Mouse (Mus musculus): ENCODE results near the gene Mgat4e. TPM values are rescaled to one million over a fixed set of nuclear protein-coding genes. Genes with fewer than 3 reads are reported as not detected.
A peak's percentile ranks its signal among the peaks of the same experiment; 100 is the strongest.

Mgat4e gene
- total RNA-seq, 2 experiments from 2014 or later: not detected

DNA sequence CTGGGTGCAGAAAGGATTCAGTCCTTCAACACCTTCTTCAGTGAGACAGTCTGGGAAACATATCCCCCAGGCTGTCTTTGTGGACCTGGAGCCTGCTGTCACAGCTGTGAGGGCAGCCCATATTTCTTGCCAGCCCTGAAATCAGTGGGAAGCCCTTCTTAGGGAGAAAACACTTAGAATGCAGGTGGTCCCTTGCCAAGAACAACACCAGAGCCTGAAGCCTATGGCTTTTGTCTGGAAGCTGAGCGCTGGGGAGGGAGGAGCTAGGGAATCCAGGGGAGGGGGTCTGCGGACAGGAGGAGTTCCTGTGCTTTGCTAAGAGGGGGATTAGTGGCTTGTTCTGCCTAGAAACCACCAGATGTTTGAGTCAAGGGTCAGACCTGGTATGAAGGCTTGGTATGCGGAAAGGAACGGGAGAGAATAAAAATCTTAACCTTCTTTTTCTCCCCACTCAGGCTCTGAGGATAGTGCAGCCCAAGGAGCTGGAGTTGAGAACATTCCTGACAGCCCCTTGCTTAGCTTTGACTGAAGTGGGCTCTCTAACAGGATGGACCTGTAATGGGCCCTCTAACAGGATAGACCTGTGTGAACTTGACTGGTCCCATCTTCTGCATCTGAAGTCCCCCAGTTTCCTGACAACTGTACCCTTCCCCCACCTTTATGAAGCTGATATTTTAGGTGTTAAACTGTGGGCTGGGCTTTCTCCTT is 32.8 kb downstream of the Mgat4e start:
- no peak for DNase-seq
- intact Hi-C loops (cut with DNase I): loop anchor here (2.0 to 5.0 kb wide), 2 partner anchors 76 to 90 kb away; no protein-coding TSS in a partner anchor

DNA sequence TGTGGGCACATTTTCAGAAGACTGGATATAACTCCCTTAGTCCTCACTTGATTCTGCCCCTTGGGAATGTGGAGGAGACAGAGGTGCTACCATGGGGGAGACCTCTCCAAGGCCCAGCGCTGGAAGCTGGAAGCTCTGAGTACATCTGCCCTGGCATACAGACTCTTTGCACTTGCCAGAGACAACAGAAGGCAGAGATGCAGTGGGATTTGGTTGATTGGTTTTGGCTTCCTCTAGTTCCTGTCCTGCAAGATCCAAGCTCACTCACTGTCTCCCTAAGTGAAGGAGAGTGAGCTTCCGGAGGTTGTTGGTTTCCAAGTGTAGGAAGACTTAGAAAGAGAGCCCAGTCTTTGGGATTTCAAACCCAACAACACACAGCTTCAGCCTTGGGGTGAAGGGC is 33.6 kb downstream of the Mgat4e start:
- intact Hi-C loops (cut with DNase I): loop anchor here (2.0 to 5.0 kb wide), 2 partner anchors 76 to 91 kb away; no protein-coding TSS in a partner anchor
- DNase-seq: no peak

DNA sequence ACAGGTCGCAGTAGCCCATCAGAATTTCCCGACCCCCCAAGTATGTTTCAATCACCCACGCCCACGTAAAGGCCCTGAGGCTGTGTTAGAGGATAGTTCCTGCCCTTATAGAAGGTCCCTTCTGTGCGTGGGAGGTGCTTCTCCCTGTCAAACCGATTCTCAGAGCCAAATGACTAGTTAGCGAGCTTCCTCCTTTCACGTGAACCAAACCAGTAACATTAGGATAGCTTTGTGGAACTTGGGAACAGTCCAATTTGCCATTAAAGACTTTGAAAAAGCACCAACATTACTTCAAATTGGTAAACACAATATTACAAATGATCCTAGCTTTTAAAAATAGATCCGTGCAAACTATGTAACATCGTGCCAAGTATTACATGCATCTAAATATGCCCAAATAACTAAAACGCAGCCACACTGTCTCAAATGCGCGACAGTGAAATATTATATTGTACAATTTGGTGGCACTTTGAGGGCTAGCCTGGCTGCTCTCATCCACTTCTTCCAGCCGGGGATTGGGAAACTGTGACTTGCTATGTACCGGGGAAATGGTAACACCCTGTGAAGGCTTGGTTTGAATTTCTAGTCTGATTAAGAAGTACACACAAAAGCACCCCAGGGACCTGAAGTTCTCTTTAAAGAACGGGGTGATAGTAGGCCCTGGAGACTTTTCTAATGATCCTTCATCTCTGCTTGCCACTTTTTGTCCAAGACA is 35.4 kb downstream of the Mgat4e start:
- no peak for DNase-seq
- intact Hi-C loops (cut with DNase I): no loop called here

DNA sequence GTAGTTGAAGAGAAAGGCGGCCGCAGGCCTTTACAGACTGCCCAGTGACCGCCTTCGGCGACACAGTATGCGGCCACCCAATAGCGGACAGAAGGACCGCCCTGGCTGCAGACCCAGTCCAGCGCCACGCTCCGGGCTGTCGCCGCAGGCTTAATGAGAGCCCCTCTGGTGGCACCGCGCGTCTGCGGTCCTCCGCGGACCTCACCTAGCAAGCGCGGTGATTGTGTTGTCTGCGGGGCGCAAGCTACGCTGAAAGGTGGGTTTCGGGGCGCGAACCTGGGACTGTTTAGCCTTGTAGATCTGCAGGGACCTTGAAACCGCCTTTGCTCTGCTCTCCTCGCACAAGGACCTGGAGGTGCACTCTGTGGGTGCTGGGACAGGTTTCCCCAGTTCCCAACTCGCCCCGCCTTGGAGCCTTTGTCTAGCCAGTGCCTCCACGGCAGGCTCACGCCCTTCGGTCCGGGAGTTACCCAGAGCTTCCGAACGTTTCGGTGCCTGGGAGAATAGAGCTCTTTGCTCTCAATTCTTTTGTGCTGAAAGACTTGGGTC is 36.1 kb downstream of the Mgat4e start:
- intact Hi-C loops (cut with DNase I): no loop called here
- DNase-seq: peak; percentile 26 to 37

DNA sequence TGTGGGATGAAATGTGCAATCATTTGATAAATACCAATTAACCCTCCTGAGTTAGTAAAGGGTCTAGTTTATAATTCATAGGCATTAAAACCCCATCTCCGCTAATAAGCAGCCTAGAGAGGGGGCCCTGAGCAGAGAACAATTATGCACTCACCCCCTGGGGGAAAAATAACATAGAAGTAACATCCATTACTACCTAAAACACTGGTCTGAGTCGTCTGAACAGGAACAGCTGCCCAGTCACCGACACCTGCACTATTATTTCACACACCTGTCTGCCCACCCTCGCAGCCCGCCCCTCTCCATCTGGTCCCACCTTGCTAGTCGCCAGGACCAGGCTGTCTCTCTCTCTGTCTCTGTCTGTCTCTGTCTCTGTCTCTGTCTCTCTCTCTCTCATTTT is 36.9 kb downstream of the Mgat4e start:
- intact Hi-C loops (cut with DNase I): no loop called here
- DNase-seq: no peak

DNA sequence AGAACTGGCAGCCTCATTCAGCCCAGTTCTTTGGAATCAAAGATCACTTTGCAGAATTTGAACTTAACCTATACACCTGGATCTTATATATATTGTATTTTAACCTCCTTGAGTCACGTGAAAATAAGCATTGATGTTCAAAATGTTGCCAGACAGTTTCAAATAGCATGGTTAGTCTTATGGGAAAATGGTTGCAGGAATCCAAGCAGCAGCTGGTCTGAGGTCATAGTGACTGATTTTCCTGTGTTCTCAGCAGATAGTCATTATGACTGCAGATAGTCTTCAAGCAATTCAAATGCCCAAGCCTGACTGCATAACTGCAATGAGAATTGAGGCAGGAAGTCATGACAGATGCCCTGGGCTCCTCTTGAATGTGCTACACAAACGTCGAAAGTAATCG is 37.3 kb downstream of the Mgat4e start:
- intact Hi-C loops (cut with DNase I): no loop called here
- no peak for DNase-seq

DNA sequence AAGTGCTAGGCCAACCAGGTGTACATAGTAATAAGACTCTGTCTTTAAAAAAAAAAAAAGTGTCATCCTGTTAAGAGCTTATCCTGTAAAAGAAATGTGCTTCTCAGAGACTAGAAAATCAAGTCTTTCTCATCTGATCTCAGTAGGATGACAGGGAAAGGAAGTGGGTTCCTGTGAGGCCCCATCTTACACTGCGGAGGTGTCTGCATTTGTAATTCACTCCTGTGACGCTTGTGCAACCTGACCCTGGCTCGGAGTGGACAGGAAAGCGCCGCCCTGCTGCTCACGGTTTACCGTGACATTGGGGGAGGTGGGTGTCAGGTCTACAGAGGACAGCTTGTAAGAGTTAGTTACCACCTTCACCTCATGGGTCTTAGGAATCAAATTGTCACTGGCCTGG is 39.5 kb downstream of the Mgat4e start:
- intact Hi-C loops (cut with DNase I): no loop called here
- no peak for DNase-seq

DNA sequence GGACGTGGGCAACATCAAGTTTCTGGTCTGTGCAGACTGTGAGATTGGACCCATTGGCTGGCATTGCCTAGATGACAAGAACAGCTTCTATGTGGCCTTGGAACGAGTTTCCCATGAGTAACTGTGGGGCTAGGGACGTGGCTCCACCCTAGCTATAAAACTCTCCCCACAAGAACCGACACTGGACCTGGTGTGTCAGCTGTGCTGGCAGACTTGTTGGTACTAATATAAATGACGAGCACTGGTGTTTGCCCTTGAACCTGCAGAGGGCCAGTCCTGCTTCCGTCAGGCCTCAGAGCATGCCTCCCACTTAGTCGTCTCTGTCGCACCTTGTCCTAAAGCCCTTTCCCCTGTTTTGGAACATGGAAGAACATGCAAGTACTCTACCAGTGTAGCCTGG is 43.3 kb downstream of the Mgat4e start:
- intact Hi-C loops (cut with DNase I): no loop called here

DNA sequence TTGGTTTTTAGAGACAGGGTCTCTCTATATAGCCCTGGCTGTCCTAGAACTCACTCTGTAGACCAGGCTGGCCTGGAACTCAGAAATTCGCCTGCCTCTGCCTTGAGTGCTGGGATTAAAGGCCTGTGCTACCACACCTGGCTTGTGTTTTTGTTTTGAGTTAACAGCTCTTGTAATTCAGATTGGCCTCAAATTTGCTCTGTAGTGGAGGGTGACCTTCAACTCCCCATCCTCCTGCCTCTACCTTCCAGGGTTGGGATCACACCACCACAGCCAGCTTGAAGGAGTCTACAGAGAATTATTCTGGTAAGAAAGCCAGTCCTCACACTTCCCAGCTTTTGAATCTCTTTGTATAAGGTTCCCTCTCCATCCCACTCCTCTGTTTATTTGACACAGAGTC is 48.6 kb downstream of the Mgat4e start:
- intact Hi-C loops (cut with DNase I): no loop called here
- DNase-seq: no peak

More for the DNA sequence above, 43.3 kb downstream of the Mgat4e start:
- DNase-seq: no peak

DNA sequence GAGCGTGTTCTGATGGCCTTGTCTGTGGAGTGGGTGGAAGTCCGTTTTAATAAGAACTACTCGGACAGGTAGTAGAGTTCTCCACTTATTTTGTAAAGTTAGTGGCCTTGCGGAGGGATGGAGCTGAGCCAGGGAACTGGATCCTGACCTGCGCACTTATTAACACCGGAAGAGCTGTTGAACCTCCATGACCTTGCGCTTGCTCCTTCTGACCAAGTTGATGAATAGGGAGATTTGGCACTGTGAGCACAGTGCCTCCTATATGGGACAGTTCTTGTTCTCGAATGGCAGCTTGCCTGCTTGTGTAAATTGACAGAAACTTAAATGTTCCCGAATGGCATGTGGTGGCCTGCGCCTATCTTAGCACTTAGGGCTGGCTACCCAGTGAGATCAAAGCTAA is 53.5 kb downstream of the Mgat4e start:
- intact Hi-C loops (cut with DNase I): no loop called here
- DNase-seq: no peak

DNA sequence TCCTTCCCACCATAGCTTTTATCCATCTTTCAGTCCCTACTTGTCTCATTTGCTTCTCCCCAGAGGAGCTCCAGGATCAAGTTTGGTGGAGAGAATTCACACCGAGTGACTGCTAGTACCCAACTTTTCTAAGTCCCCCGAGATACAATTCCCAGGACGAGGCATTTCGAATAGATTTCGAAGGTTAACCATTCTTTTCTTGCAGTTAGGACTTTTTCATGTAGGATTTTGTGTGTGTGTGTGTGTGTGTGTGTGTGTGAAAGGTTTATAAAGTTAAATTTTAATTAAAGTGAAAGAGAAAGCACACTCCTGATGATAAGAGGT is 54.3 kb downstream of the Mgat4e start:
- no peak for DNase-seq
- intact Hi-C loops (cut with DNase I): no loop called here

DNA sequence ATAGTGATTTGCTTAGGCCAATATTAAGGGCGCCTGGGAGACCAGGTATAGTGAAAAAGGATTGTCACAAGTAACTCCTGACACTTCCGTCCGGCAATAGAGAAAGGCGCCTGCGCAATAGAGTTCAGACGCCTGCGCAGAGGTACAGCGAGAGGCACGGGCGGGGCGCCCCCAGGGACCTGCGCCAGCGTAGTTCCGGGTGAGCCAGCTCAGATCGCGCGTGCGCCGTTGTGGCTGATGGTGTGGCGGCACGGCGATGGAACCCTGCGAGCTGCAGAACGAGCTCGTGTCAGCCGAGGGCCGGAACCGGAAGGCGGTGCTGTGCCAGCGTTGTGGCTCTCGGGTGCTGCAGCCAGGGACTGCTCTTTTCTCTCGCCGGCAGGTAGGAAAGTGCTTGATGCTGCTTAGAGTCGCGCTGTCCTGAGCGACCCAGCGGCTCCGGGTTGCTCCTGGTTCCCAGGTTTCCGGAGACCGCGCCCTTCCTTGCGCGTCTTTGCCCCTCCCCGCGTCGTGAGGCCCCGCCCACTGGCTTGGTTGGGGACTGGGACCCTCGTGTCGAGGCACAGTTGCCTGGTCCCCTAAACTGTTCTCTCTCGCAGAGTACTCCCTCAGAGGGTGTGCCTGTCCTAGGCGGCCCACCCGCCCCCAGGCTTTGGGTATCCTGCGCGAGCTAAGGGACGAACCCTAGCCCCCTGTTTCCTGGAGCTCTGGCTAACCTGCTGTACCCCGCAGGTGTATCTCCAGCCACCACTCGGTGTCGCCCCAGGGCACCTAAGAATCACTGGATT is 54.9 kb downstream of the Mgat4e start, which contains the start of gene Rabif:
Gene Rabif, plus strand, starts transcription at position 221 of the 788 bp plus-strand sequence.
- DNase-seq: peak; percentile 98 to 99
- intact Hi-C loops (cut with DNase I): loop anchor here (5.0 kb wide), 1 partner anchor 77 kb away; the partner anchor contains the start of gene Adipor1

DNA sequence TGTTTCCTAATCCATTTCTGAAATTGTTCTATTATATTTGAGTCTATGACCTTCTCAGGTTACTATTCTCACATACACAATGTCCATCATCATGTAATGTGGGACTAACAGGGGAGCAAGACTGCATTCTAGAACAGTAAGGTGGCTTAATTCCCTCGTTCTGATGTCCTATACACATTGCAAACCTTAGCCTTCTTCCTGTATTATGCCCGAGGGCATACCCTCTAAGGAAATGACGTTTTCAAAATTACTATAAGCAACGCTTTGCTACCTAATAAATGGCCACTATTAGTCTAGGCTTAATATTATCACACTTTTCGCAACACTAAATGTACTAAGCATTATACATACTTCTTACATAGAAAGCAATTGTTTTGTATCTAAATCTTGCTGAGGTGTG is 55.5 kb downstream of the Mgat4e start:
- no peak for DNase-seq
- intact Hi-C loops (cut with DNase I): loop anchor here (5.0 kb wide), 1 partner anchor 77 kb away; the partner anchor contains the start of gene Adipor1

DNA sequence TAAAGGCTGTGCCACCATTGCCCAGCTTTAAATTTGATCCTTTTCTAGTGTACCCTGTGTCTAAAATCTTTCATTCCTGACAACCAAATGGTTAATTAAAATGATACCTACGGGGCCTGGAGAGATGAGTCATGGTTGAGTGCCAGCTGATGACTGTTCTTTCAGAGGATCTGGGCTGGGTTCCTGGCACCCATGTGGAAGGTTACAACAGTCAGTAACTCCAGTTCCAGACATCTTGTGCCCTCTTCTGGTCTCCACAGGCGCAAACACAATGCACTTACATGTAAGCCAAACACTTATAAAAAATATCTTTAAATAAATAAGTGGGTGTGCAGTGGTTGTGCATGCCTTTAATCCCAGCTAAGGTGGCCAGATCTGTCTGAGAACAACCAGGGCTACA is 56.0 kb downstream of the Mgat4e start:
- intact Hi-C loops (cut with DNase I): loop anchor here (5.0 kb wide), 1 partner anchor 76 kb away; the partner anchor contains the start of gene Adipor1

DNA sequence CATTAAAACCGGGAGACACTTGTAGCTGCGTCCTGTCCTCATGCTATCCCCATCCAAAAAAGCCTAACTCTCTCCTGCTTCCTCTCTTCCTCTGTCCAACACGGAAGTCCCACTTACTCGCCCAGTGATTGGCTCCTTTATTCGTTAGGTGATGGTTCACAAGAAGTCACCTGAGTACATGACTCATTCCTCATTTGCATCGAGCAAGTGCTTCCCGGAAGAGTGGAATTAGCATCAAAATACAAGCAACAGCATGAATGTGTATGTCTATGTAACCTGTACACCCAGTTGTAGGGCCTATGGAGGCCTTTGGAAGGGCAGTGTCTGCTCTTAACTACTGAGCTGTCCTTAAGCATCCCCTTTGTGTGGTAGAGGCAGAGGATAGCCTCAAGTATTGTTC is 57.2 kb downstream of the Mgat4e start:
- intact Hi-C loops (cut with DNase I): loop anchor here (5.0 kb wide), 1 partner anchor 75 kb away; the partner anchor contains the start of gene Adipor1
- no peak for DNase-seq

More for the DNA sequence above, 56.0 kb downstream of the Mgat4e start:
- DNase-seq: no peak

Other genes with a start within 250 kb of the Mgat4e start
- 1 to 10 TPM; 1.4 to 1.6 TPM for gene Ppfia4, start 216.8 kb downstream of the Mgat4e start, total RNA-seq (2021)
- 10 to 100 TPM; 21.6 to 22.1 TPM for gene Tmem183a, start 187.7 kb downstream of the Mgat4e start, total RNA-seq (2021)
- gene 4933406M09Rik, start 163.7 kb downstream of the Mgat4e start, total RNA-seq (2021): not detected
- 10 to 100 TPM; 26.1 to 27.0 TPM for gene Cyb5r1, start 144.1 kb downstream of the Mgat4e start, total RNA-seq (2021)
- 100 to 1,000 TPM; 137 to 143 TPM for gene Adipor1, start 134.3 kb downstream of the Mgat4e start, total RNA-seq (2021)
- gene Klhl12, start 94.2 kb downstream of the Mgat4e start, total RNA-seq (2021): 10 to 100 TPM; 20.3 to 21.5 TPM
- gene Rabif, start 55.0 kb downstream of the Mgat4e start, total RNA-seq (2021): 1 to 10 TPM; 8.9 to 9.8 TPM
- 10 to 100 TPM; 17.2 to 17.7 TPM for gene Kdm5b, start 10.5 kb upstream of the Mgat4e start, total RNA-seq (2021)
- gene Syt2, start 97.0 kb upstream of the Mgat4e start, total RNA-seq (2021): not detected